Mouse (Mus musculus): ENCODE data around the gene Rtn1. TPM values are rescaled to one million over a fixed set of nuclear protein-coding genes. Genes with fewer than 3 reads are reported as not detected.

The Rtn1 gene
- total RNA-seq (2021) (10 to 100 TPM; 15.0 to 27.1 TPM), polyA plus RNA-seq (2012; rRNA removed) (12.0 and 18.3 TPM in 2 replicates)
- long read RNA-seq, transcript Rtn1-201 (7 exons, 1,544 nt) = major isoform, 19 of 32 reads
- long read RNA-seq, transcript Rtn1-202 (9 exons, 3,629 nt) = minor isoform, 11 of 32 reads
- long read RNA-seq, partial matches to known transcripts = 1 of 32 reads
- long read RNA-seq, other reads (novel, unspliced or antisense) = 1 of 32 reads

DNA sequence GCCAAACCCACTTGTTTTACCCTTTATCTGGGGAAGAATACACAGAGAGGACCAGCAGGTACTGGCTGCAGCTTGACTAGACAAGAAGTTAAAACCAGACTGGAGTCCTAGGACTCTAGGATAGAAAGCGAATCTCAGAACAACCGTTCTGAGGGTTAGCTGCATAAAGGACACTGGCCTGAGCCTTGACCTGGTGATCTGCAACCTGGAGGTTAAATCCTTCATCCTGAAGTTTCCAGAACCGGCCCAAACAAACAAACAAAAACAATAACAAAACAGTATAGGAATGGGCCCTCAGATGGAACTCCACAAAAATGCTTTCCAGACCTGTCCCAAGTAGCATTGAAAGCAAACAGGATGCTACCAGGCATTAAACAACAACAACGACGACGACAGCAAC lies at the start of gene Rtn1:
Rtn1 (minus strand) TSS at position 101 of the 400 bp plus-strand sequence.
- DNase-seq = no peak

DNA sequence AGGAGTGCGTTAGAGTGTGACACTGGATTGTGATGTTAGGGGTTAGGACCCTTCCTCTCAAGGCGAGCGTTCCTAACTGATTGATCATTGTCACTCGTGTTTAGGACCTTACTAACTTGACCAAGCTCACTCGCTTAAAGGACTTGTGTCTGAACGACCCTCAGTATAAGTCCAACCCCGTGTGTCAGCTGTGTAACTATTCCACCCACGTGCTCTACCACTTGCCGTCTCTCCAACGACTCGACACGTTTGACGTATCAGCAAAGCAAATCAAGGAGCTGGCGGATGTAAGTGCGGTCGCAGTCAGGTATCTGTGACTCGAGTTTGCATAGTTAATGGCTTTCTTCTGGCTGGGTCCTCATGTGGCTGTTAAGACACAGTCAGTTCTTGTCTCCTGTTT lies 45.1 kb upstream of the Rtn1 start:
- no peak for DNase-seq

DNA sequence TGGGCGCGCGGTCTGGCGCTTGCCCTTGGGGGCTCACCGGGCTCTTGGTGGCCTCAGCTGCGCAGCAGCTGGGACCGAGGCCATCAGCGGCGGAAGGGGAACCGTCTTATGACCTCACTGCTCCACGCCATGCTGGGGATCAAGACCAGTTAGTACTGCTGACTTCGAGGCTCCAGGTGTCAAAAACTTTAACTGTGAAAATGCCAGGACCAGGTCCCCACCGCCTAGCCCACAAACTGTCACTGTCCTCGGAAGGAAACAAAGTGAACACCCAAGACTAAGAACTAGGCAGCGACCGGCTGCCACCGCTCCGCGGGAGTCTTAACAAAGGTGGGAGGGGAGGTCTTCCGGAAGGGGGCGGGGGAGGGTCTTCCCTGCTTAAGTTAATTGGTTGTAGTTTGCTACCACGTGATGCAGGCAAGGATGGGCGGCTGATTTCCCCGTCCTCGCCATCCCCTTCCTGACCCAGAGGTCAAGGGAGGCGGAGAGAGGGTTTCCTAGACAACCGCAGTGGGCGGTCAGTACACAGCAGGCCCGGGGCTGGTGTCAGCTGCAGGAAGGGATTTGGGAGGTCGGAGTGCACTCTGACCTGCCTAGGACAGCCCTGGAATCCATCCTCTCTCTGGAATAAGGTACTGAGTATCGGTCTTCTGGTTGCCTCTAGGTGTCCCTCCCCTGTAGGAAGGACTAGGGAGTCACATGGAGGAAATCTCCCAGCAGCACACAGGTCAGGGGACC lies 33.2 kb upstream of the Rtn1 start, which contains the start of gene Lrrc9:
Lrrc9 (plus strand) TSS at position 28 of the 738 bp plus-strand sequence.
- peak; percentile 57 for DNase-seq

DNA sequence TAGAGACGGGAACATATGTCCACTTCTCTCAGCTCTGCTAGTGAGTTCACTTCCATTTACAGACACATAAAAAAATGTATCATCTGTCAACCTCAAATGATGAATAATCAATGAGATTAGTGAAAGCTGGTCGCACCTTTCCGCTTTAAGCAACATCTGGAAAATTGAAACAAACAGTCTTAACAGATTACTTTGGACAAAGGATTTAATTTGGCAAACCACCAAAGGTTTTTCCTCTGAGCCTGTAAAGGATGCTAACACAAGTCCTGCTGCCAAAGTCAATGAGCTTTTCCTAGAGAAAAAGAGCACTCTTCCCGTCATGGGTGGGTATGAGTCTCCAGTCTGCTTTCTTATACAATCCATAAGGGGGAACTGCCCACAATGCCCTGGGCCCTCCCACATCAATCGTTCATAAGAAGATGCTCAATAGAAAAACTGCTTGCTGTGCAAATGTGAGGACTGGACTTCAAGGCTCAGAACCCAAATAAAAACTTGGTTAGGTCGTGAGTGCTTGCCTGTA lies 30.2 kb upstream of the Rtn1 start:
- no peak for DNase-seq

DNA sequence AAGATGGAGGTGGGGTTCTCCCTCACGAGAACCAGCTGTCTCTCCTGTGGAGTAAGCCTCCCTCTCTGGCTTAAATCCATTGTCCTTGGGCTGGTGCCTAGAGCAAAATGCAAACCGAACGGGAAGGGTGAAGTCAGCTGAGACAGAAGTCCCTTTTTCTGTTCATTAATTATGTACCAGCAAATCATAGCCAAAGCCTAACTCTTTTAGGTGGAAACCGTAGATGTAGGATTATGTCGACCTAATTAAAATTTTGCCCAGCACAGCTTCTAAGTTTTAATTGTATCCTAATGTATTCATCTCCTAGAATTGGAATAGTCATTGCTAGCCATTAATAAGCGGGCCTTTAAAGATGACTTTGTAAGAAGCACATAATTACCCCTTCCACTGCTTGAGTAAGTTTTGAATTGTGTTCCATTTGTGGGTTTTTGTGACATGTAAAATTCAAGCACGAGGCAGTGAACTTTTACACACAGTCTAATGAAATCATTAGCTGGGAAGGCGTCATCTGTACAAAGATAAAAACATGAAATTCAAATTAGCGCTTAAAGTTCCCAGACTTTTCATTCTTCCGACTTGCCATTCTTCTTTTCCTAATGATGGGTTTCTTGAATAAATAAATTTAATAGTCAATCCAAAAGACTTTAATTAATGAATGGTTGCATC lies 29.0 kb upstream of the Rtn1 start:
- no peak for DNase-seq

DNA sequence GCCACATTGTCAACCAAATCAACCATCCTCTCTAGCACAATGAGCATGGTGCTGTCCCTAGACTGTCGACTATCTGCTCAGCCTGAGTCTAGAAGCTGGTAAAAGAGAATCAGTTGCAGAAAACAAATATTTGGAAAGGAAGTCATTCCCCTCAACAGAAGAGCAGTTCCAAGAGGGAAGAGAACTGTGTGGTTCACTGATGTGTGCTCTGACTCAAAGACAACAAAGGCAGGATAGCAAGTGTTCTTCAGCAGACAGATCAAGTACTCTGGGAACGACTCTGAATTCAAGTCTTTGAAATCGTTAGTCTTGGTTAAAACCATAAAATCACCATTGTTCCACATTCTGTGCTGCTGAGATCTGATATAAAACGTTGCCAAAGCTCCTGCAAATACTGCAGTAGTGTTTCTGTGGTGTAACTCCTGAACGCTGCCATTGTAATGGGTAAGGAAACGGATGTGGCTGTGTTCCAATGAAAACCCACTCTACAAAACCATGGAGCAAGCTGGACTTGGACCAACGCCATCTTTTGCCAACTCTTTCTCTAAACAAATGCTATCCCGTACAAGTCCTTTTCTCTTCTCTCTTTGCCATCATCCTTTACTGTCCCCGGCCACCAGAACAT lies 24.5 kb upstream of the Rtn1 start:
- DNase-seq = no peak

DNA sequence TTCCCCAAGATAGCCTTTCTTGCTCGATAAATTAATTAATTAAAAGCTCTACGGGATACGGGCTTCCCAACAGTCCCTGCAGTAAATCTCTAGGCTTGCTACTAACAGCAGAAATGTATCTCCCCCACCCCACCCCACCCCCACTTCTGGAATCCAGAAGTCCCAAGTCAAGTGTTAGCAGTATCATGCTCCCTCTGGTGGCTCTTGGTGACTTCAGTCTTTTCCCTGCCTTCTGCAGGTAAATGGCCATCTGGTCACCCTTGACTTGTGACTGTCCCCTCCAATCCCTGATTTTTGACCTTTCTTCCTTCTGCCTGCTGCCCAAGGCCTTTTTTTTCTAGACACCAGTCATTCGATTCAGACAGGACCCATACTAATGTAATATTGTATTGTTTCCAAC lies 23.4 kb upstream of the Rtn1 start:
- no peak for DNase-seq

DNA sequence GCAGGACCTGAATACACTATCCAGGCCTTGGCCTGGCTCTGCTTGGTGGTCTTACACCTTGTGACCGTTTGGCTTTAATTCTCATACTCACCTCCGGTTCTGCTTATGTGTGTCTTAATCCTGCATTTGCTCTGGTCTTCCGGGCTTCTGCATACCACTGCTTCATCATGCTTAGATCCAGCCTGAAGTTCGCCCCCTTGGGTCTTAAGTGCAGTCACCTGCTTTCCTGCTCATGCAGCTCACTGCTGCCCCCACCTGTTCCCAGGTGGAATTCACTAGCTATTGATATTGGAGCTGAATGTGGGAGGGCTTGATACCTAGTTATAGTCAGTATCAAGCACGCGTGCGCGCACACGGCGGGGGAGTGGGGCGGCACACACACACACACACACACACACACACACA lies 18.9 kb upstream of the Rtn1 start:
- peak; percentile 38 for DNase-seq

DNA sequence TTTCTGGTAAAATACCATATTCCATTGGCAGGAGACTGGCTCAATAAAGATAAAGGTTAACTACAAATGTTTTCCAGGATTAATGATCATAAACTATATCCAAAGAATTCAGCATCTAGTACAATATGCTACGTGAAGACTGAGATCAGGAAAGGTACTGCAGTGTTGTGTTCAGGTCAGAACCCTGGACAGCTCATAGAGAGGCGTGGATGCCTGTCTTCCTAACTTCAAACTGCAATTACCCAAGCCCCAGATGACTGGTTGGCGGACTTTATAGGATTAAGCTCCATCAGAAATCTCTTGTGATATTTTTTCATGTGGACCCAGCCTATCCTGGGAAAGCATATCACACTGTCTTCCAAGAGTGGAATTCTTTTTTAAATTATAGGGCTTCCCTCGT lies 13.8 kb upstream of the Rtn1 start:
- no peak for DNase-seq

DNA sequence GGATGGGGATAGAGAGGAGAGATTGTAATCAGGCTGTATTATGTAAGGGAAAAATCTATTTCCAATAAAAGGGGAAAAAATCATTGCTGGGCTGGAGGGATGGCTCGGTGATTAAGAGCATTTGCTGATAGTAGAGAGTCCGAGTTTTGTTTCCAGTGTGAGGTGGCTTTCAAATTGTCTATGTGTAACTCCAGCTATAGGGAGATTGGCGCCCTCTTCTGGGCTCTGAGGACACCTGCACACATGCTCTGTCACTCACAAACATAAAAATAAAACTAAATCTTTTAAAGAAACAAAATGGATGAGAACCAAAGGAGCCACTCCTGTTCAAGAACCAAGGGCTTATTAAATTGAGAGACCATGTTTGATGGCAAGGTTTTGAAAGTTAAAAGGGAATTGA lies 8.9 kb upstream of the Rtn1 start:
- DNase-seq = no peak

DNA sequence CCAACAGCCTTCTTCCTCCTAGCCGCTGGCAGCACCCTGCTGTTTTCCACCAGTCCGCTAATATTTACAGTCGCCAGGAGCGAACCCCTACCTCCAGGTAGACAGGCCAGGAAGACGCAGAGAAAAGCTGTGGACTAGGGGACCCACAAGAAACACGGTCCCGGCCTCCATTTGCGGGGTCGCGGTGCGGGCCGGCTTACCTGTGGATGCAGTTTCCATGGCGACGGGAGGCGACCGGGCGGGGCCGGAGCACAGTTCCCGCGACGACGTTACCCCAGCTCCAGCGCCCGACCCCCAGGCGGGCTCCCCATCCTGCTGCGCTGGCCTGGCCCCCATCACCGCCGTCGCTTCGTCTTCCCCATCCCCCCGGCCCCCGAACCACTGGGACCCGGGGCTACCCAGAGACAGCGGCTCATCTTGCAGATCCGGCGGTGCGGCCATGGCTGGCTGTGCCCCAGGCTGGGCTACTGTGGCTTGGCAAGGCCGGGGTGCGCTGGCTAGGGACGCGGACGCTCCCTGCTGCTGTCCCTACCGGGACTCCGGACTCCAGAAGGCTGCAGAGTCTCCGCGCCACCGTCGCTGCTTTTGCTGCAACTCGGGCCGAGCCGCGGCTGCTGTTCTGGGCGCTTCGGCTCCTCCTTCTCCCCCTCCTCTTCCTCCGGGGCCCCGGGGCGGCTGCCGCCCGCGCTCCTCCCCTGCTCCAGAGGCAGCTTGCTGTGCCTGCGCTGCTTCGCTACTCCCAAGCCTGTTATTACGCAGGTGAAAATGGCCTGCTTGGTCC lies 553 bp downstream of the Rtn1 start:
- DNase-seq = peak; percentile 69

DNA sequence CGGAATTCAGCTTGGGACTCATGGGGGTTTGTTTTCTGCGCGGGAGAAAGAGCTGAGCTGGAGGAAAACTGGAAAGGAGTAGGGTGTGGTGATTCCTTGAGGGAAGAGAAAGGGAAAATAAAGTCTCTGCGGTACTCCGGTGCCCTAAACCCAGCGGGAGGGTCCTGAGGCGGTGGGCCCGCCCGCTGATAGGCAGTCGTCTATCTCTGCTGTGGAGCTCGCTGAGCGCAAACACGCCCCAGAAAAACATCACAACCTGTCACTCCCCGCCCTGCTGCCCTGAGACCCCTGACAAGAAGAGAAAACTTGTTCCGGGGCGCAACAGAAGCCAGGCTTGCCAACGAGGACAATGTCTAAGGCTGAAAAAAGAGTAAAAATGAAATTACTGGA lies 1.1 kb downstream of the Rtn1 start:
- no peak for DNase-seq

DNA sequence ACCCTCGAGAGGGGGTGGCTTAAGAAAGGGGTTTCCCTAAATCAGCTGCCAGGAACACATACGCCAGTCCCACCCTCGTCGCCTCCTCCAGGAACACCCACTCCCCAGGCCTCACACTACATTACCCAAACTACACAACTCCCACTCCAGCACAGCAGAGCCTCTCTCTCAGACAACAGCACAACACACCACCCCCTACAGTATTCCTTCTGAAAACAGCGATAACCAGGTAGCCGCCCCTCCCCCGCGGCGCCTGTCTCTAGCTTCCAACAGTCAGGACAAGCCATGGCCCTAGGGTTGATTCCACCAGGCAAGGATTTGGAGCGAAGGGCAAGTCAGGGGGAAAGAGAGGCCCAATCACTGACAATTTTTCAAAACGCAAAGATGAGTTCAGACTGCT lies 1.7 kb downstream of the Rtn1 start:
- DNase-seq = no peak

DNA sequence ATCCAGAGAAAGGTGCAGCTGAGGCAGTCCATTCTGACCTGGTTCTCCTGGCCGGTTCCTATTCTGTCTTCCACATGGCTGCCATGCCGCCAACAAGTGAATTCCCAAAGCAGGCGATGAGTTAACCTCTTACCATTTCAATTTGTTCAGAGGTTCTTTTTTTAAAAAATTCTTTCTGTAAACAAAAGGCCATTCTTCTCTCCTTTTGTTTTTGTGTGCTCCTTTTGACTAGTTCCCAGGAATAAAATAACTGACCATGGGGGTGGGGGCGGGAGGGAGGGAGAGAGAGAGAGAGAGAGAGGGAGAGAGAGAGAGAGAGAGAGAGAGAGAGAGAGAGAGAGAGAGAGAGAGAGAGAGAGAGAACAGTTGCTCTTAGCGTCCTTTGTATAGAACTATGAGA lies 3.8 kb downstream of the Rtn1 start:
- DNase-seq = no peak

DNA sequence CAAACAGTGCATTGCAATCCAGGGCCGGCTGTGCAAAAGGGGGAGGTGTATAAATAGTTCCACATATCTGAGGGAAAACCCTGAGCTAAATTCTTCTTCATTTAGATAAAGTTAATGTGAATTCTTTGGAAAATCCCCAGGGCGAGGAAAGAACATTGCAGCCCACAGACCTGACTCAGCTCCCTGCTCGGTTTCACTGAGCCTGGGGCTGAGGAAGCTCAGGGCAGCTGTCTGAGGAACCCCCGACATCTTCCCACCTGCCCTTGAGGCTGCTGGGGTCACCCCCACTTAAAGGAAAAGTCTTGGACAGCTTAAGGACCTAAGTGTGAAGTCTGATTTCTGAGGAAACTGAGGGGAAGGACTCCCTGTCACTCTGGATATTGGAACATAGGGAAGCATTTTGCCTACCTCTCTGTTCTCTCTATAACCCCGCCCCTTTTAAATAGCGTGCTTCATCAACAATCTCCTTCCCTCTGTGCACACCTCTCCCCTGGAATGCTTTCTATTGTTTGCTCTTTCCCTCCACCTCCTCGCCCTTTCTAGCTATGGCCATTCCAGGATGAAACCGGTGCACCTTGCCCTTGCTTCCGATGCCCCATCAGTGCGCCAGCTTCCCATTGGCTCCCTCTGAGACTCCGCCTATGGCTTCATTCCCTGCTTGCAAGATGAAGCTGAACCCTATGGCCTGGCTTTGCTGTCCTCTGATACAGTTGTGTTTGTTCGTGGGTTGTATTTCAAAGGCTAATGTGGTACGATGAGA lies 15.6 kb downstream of the Rtn1 start:
- no peak for DNase-seq

DNA sequence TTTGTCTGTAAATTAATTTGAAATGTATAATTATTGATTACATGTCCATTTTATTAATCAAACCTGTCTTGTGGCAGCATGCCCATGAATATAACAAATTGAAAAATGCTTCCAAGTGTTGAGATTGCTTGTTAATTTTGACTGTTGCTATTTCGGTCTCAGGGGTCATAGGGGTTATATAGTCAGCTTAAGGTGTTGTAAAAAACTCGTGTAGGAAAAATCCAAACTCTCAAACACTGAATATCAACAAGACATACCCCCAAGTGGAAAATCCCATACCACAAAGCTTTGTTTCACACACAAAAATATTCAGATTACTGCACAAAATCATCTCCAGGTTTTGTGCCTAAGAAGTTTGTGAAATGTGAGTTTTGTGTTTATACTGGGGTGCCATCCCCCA lies 18.5 kb downstream of the Rtn1 start:
- no peak for DNase-seq

DNA sequence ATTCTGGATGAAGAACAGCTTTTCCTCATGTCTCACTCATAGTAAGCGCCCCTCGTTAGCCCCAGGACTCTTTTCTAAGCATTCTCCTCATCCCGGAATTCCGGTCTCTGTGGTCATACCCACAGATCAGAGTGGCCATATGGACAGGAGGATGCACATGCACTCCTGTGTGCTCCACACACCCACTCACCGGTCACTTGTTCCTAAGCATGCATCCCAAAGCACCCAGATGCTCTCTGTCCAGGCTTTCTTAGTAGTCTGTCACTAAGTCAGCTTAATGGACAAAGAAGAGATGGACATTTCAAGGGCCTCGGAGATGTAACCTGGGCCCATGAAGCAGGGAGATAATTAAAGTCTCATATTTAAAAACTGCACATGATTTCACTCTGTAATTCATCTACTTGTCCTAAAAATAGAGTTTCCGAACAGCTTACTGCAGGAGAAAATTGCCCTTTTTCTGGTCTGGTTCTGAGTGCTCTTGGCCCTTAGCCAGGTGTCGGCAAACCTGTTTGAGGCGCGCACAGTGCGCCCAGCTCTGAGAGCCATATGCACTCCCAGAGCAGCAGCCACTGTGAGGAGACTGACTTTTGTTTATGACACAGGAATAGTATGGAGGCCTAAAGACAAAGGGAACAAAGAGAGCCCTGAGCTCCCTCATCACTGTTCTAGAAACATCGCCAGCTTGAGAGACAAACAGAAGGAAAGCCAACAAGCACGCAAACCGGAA lies 19.3 kb downstream of the Rtn1 start:
- DNase-seq = no peak

DNA sequence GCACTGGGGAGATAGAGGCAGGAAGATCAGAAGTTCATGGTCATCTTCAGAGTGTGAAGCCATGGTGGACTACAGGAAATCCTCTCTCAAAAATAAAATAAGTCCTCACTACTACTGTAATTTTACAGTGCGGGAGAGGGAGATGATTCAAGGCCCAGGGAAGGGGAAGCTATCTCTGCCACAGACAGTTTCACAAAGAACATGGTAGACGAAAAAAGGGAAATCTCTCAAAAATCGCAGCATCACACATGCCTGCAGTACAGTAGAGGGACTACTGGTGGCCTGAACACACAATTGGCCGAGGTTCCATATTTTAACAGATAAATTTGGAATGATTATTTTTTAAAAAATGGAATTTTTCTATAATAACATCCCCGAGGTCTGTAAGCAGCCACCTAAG lies 20.0 kb downstream of the Rtn1 start:
- DNase-seq = no peak

DNA sequence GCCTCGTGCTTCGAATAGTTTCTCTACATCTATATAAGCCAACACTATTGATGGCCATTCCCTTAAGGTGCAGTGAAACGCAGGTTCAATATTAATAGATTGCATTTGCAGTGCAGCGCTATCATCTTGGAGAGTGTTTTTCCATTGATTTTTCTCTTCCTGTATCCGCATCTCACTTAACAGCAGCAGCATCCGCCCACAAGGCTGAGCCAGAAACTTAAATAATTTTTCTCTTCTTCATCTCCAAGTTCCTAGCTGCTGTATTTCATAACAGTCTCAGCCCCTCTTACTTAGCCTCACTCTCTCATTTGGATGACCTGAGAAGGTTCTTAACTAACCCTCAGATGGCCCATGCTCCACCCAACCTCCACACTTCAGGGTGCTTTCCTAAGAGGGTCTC lies 20.7 kb downstream of the Rtn1 start:
- DNase-seq = no peak

DNA sequence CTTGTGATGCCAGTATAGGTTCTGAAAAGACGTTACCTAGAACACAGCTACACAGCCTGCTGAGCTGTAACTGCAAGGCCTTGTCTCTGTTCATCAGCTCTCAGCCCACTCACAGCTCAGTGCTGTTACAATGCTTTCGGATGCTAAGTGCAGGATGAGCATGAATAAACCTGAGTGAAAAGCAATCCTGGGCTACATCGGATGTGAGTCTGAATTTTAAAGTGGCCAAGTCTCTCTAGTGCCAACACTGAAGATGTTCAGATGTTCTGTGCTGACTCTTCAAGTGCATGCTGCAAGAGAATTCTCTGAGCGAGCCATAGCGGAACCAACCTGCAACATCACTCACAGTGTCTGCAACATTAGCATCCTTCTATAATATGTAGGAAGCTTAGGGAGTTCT lies 32.5 kb downstream of the Rtn1 start:
- DNase-seq = no peak
